Mouse (Mus musculus): ENCODE measurements around the gene Cdhr3. TPM values are rescaled to one million over a fixed set of nuclear protein-coding genes. Genes with fewer than 3 reads are reported as not detected.
"Not testable (repeated sequence)": the region's sequence is repeated elsewhere in the genome, so short reads cannot be mapped to it uniquely, and the experiment has no call there.

Gene Cdhr3
- total RNA-seq, 1 experiment from 2014 or later: not detected

- ATAC-seq (replicated peaks; ENCODE audit: low read depth, poor library complexity, severe bottlenecking): peak; percentile 97
Observed at GRCm38 (mm10) chr12:33010026-33010425, 82.6 kb downstream of the Cdhr3 start.

GRCm38 (mm10) chr12:33009206-33009966 is 83.3 kb downstream of the Cdhr3 start:
- ATAC-seq (replicated peaks; ENCODE audit: low read depth, poor library complexity, severe bottlenecking): no peak

DNA sequence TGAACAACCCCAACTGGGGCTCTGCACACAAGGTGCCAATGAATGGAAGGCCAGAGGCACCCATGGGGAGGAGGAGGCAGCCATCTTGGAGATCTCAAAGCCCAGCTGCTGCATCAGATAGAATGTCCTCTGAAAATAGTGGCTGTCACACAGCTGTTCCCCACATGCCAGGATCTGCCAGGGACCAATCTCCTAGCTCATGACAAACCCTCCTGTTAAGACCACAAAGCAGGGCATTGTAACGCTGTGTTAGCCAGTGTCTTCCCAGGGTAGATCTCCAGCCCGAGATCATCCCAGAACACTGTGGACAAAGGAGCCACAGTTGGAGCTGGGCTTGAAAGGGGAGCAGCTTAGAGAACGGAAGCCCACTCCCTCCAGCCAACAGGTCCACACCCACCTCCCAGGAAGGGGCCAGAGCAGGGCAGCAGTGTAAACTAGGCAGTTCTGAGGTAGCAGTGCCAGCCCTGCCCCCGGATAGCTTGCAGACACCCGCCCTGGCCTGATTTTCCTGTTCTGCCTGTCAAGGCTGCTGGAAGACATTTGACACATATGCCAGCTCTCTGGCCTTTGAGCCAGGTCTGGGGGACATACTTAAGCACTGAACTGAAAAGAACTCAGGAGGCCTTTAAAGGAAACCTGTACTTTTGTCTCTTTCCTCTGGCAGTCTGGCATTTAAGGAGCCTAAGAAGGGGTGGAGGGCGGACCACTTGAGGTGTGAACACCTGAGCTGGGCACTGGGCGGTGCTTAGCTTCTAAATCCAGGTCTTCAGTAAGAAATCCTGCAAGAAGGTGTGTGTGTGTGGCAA is 84.2 kb downstream of the Cdhr3 start:
- peak; percentile 20; the same call in 1 of the 2 replicates for ATAC-seq (replicated peaks; ENCODE audit: low read depth, poor library complexity, severe bottlenecking)

GRCm38 (mm10) chr12:33007176-33007575 is 85.5 kb downstream of the Cdhr3 start:
- ATAC-seq (replicated peaks; ENCODE audit: low read depth, poor library complexity, severe bottlenecking): no peak

- no peak for ATAC-seq (replicated peaks; ENCODE audit: low read depth, poor library complexity, severe bottlenecking)
Observed at GRCm38 (mm10) chr12:33005858-33006257, 86.8 kb downstream of the Cdhr3 start.

DNA sequence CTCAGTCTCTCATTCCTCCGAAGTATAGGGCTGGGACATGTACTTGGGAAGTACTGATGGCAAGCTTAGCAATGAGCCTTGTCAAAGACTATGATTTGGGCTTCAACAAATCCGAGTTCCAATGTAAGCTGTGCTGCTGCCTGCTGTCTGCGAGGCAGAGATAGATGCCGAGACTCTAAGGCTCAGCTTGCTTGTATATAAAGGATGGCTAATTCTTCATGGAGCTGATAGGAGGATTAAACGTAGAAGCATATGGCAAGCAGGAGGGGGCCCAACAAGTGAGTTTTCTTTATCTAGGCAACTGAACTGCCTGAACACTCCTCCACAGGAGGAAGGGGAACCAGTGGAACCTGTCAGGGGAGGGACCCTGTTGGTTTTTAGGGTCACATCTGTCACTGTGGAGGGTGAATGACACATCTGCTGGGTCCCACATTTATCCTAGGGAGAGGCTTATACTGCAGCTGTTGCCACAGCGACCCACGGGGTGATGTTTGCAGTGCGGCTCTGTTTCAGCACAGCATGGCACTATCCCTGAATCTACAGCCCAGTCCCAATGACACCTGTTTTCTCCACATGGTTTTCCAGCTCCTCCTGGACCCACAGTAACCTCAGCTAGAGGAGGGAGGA is 89.2 kb downstream of the Cdhr3 start:
- no peak for ATAC-seq (replicated peaks; ENCODE audit: low read depth, poor library complexity, severe bottlenecking)

- ATAC-seq (replicated peaks; ENCODE audit: low read depth, poor library complexity, severe bottlenecking): no peak
Observed at GRCm38 (mm10) chr12:33000402-33000801, 92.3 kb downstream of the Cdhr3 start.

DNA sequence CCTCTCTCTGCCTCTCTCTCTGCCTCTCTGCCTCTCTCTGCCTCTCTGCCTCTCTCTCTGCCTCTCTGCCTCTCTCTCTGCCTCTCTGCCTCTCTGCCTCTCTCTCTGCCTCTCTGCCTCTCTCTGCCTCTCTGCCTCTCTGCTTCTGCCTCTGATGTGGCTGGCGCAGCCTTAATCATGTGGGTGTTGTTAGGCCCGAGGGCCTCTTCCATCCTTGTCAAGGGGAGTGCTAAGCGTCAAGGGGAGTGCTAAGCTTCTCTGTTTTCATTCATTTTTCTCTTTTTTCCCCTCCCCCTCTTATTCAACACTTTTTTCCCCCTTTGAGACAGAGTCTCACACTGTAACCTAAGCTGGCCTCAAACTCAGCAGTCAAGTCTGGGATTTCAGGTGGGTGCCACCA is 92.9 kb downstream of the Cdhr3 start:
- not testable (repeated sequence) for ATAC-seq (replicated peaks; ENCODE audit: low read depth, poor library complexity, severe bottlenecking)

DNA sequence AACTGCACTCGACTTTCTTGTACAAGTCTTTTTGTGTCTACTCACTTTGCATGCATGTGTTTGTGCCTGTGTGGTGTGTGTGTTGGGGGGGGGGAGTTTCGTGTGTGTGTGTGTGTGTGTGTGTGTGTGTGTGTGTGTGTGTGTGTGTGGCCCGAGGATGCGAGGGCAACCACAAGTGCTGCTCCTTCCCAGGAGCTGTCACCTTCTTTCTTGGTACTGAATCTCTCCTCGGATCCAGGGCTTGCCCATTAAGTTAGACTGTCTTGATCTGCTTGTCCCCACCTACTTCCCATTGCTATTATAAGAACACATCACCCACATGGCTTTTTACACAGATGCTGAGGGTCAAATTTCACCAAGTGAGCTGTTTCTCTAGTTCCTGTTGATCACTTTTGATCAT is 93.9 kb downstream of the Cdhr3 start:
- ATAC-seq (replicated peaks; ENCODE audit: low read depth, poor library complexity, severe bottlenecking): peak; percentile 42; the same call in 1 of the 2 replicates

DNA sequence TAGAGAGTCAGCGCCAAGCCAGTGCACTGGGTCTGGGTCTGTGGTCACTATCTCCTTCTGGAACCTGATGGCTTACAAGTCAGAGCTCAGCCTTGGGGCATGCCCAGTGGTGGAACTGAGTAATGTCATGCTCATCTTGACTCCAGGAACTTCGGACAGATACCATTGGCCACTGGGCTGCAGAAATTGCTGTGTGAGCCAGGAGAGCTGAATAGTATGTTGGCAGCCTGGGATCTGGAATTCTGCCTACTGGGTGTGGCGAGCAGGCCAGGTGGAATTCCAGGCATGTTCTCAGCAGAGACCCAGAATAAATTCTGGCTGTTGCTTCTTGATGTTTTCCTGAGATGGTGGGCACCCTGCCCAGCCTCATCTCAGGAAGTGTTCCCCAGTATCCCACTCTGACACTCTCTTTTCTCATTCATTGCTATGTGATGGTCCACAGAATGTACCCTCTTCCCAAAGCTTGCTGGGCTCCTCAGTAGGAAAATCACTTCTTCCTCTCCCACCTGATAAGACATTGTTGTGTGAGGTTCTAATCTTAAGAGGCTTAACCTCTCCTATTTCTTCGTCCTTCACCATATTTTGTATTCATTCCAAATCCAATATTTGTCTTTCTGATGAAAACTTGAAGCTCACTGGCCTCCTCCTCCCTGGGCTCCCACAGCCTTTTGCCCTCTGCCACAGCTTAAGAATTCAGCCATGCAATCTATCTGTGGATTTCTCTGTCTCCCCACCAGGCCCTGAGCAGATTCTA is 97.4 kb downstream of the Cdhr3 start:
- 0 out of 2 replicates have a peak, but pooled peaks have one; percentile 42 for ATAC-seq (replicated peaks; ENCODE audit: low read depth, poor library complexity, severe bottlenecking)

- no peak for ATAC-seq (replicated peaks; ENCODE audit: low read depth, poor library complexity, severe bottlenecking)
Observed at GRCm38 (mm10) chr12:32994081-32994480, 98.6 kb downstream of the Cdhr3 start.

- ATAC-seq (replicated peaks; ENCODE audit: low read depth, poor library complexity, severe bottlenecking): no peak
Observed at GRCm38 (mm10) chr12:32989731-32990130, 102.9 kb downstream of the Cdhr3 start.

DNA sequence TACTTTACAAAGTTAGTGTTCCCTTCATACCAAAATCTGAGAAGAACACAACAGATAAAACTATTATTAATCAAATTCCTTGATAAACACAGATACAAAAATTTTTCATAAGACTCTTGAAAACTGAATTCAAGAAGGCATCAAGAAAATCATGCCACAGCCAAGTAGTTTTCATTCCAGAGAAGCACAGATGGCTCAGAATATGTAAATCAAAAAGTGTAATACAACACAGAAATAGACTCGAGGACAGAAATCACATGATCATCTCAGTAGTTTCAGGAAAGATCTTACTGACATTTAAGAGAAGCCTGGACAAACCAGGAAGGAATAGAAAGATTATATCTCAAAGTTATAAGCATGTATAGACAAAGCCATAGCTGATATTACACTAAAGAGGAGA is 106.4 kb downstream of the Cdhr3 start:
- ATAC-seq (replicated peaks; ENCODE audit: low read depth, poor library complexity, severe bottlenecking): no peak

Other genes starting within 250 kb of the Cdhr3 start
- gene Sypl, start 139.0 kb downstream of the Cdhr3 start, total RNA-seq (2017): 68.3 and 107 TPM in 2 replicates
- 35.5 and 42.4 TPM in 2 replicates for gene Atxn7l1, start 54.8 kb upstream of the Cdhr3 start, total RNA-seq (2017)

Data from common myeloid progenitor, adult 5-6 weeks (primary cell).